Mouse (Mus musculus) erythroblast, adult 5-6 weeks (primary cell): ENCODE data around the gene Rab33b. TPM values are rescaled to one million over a fixed set of nuclear protein-coding genes. Genes with fewer than 3 reads are reported as not detected.

Source experiments
- total RNA-seq, 2 experiments: library from RNA; stranded (forward) in 1 of 2; stranded (reverse) in 1 of 2; fragments of 150-400 nt in 1 of 2; fragments of 200-764, 138-1000 nt in 1 of 2; gene quantifications; 2 replicates each; pipeline versions ENCODE4 v1.2.3 to v1.2.4; 2015 to 2017; ENCODE audit warnings: low replicate concordance in 2 of 2

Gene Rab33b
- total RNA-seq, 2 experiments from 2014 or later = 0.38 to 1.3 TPM

Other genes with a start within 250 kb of the Rab33b start
- gene Elf2, start 143.3 kb upstream of the Rab33b start, total RNA-seq (2015; ENCODE audit: low replicate concordance) = 20.9 and 24.0 TPM in 2 replicates
- 65.4 and 81.5 TPM in 2 replicates for gene Elf2, start 143.3 kb upstream of the Rab33b start, total RNA-seq (2017; ENCODE audit: low replicate concordance)
- not detected in 2 replicates for gene Mgarp, start 87.2 kb upstream of the Rab33b start, total RNA-seq (2015; ENCODE audit: low replicate concordance)
- gene Mgarp, start 87.2 kb upstream of the Rab33b start, total RNA-seq (2017; ENCODE audit: low replicate concordance) = 0.56 TPM in 1 of 2 replicates, not detected in the other
- gene Ndufc1, start 74.9 kb upstream of the Rab33b start, total RNA-seq (2015; ENCODE audit: low replicate concordance) = 27.4 and 43.2 TPM in 2 replicates
- gene Ndufc1, start 74.9 kb upstream of the Rab33b start, total RNA-seq (2017; ENCODE audit: low replicate concordance) = 2.5 and 23.8 TPM in 2 replicates
- gene Naa15, start 68.8 kb upstream of the Rab33b start, total RNA-seq (2015; ENCODE audit: low replicate concordance) = 27.2 and 38.0 TPM in 2 replicates
- 42.0 and 49.9 TPM in 2 replicates for gene Naa15, start 68.8 kb upstream of the Rab33b start, total RNA-seq (2017; ENCODE audit: low replicate concordance)
- 7.5 and 9.8 TPM in 2 replicates for gene Setd7, start 77.0 kb downstream of the Rab33b start, total RNA-seq (2015; ENCODE audit: low replicate concordance)
- 4.3 and 7.7 TPM in 2 replicates for gene Setd7, start 77.0 kb downstream of the Rab33b start, total RNA-seq (2017; ENCODE audit: low replicate concordance)
- gene Mgst2, start 176.4 kb downstream of the Rab33b start, total RNA-seq (2015; ENCODE audit: low replicate concordance) = 52.9 and 77.0 TPM in 2 replicates
- gene Mgst2, start 176.4 kb downstream of the Rab33b start, total RNA-seq (2017; ENCODE audit: low replicate concordance) = 10.2 and 19.8 TPM in 2 replicates